Mouse (Mus musculus): ENCODE measurements around the gene Zfhx3. TPM values are rescaled to one million over a fixed set of nuclear protein-coding genes. Genes with fewer than 3 reads are reported as not detected.

Zfhx3 gene
- total and polyA plus RNA-seq, 2 experiments: 1.3 to 1.5 TPM

DNA sequence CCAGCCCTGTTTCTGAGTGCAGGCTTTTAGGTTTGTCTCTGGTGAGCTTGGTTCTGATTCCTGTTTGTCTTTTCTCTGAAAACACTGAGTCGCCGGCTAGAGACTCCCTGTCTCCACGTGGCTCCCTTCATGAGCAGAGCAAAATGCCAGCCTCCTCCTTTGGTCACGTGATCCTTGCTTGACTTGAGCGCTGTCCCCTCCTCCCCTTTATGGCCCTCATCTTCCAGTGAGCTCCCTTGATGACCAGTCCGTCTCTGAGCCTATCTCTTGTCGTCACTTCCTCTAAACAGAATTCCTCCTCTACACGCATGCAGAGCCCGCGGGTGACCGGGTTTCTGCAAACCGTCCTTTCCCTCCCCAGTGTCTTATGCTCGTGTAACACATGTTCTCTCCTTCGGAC lies 958.8 kb downstream of the Zfhx3 start:
- DNase-seq (ENCODE audit: extremely low read depth, low read depth, low spot score): no peak

GRCm38 (mm10) chr8:108903550-108903949 lies 961.1 kb downstream of the Zfhx3 start:
- no peaks in the 10 kb centered on the region for H3K36me3 ChIP-seq (ENCODE audit: control insufficient read depth, insufficient read depth, low read length)
- H3K9ac ChIP-seq (ENCODE audit: low read depth, low read length): no peak overlapping the region
- H3K79me2 ChIP-seq (ENCODE audit: control insufficient read depth, insufficient read depth, low read length): peaks cover 3% of the 10 kb centered on the region; the same call in 1 of the 2 replicates
- H3K27me3 ChIP-seq (ENCODE audit: control insufficient read depth, insufficient read depth, low read length): no peaks in the 10 kb centered on the region
- no peak overlapping the region for H3K4me3 ChIP-seq (ENCODE audit: insufficient read depth, low read depth, low read length)
- H3K4me1 ChIP-seq (ENCODE audit: control insufficient read depth, insufficient read depth, low read length): no peaks in the 10 kb centered on the region
- TF ChIP-seq POLR2A (IDR thresholded peaks at IDR 0.05; ENCODE audit: extremely low read depth, insufficient read depth, low read length): no peak
- no peak overlapping the region for H3K27ac ChIP-seq (replicated peaks; ENCODE audit: insufficient read depth, low read depth, low read length)
- 88% methylated on average over 15 of the region's 15 CpGs for WGBS
- no peak for DNase-seq (ENCODE audit: extremely low read depth, low read depth, low spot score)

More for the DNA sequence above, 958.8 kb downstream of the Zfhx3 start:
- WGBS: 63% methylated on average over 14 of the region's 14 CpGs
- Histone ChIP-seq H3K27ac (replicated peaks; ENCODE audit: insufficient read depth, low read depth, low read length) (no peak overlapping the region), H3K27me3 (ENCODE audit: control insufficient read depth, insufficient read depth, low read length) (no peaks in the 10 kb centered on the region), H3K36me3 (ENCODE audit: control insufficient read depth, insufficient read depth, low read length) (no peaks in the 10 kb centered on the region), H3K79me2 (ENCODE audit: control insufficient read depth, insufficient read depth, low read length) (peaks cover 7% of the 10 kb centered on the region; the same call in 1 of the 2 replicates), H3K4me1 (ENCODE audit: control insufficient read depth, insufficient read depth, low read length) (no peaks in the 10 kb centered on the region; the same call in 1 of the 2 replicates), H3K9ac (ENCODE audit: low read depth, low read length) (no peak overlapping the region), H3K4me3 (ENCODE audit: insufficient read depth, low read depth, low read length) (no peak overlapping the region)
- no peak for TF ChIP-seq CTCF (IDR thresholded peaks at IDR 0.05; ENCODE audit: low read depth, low read length)
- no peak for TF ChIP-seq POLR2A (IDR thresholded peaks at IDR 0.05; ENCODE audit: extremely low read depth, insufficient read depth, low read length)

- TF ChIP-seq CTCF (IDR thresholded peaks at IDR 0.05; ENCODE audit: low read depth, low read length) (no peak), POLR2A (IDR thresholded peaks at IDR 0.05; ENCODE audit: extremely low read depth, insufficient read depth, low read length) (no peak)
- no peaks in the 10 kb centered on the region for H3K4me1 ChIP-seq (ENCODE audit: control insufficient read depth, insufficient read depth, low read length)
- no peaks in the 10 kb centered on the region for H3K27me3 ChIP-seq (ENCODE audit: control insufficient read depth, insufficient read depth, low read length)
- H3K4me3 ChIP-seq (ENCODE audit: insufficient read depth, low read depth, low read length): no peak overlapping the region
- WGBS: 93% methylated on average over 11 of the region's 11 CpGs
- H3K9ac ChIP-seq (ENCODE audit: low read depth, low read length): no peak overlapping the region
- H3K36me3 ChIP-seq (ENCODE audit: control insufficient read depth, insufficient read depth, low read length): no peaks in the 10 kb centered on the region
- no peak for DNase-seq (ENCODE audit: extremely low read depth, low read depth, low spot score)
- peaks cover 2% of the 10 kb centered on the region; the same call in 1 of the 2 replicates for H3K79me2 ChIP-seq (ENCODE audit: control insufficient read depth, insufficient read depth, low read length)
- H3K27ac ChIP-seq (replicated peaks; ENCODE audit: insufficient read depth, low read depth, low read length): no peak overlapping the region
These were observed 962.0 kb downstream of the Zfhx3 start for GRCm38 (mm10) chr8:108904288-108904971.

GRCm38 (mm10) chr8:108908066-108908465 lies 965.6 kb downstream of the Zfhx3 start:
- WGBS: 64% methylated on average over 9 of the region's 9 CpGs
- peak; percentile 33 for DNase-seq (ENCODE audit: extremely low read depth, low read depth, low spot score)

DNA sequence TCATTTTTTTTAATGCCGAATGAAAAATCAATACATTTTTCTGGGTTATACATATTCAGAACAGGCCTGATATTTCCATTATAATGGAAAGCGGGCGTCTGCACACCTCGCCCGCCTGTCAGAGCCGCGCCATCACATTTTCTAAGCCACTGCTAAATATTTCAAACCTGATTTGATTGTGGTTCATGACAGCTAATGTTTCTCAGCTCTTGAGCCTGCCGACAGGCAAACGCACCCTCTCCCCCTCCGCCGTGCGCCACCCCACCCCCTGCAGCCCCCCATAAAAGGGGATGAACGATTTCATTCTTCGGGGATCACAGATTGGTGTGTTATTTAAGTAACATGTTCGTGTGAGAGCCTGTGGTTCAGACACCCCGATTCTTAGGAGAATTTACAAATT lies 966.1 kb downstream of the Zfhx3 start:
- H3K27me3 ChIP-seq (ENCODE audit: control insufficient read depth, insufficient read depth, low read length): no peaks in the 10 kb centered on the region
- no peaks in the 10 kb centered on the region for H3K79me2 ChIP-seq (ENCODE audit: control insufficient read depth, insufficient read depth, low read length)
- no peak overlapping the region for H3K4me3 ChIP-seq (ENCODE audit: insufficient read depth, low read depth, low read length)
- peaks cover 11% of the 10 kb centered on the region for H3K4me1 ChIP-seq (ENCODE audit: control insufficient read depth, insufficient read depth, low read length)
- DNase-seq (ENCODE audit: extremely low read depth, low read depth, low spot score): no peak
- 94% methylated on average over 16 of the region's 16 CpGs for WGBS
- H3K9ac ChIP-seq (ENCODE audit: low read depth, low read length): no peak overlapping the region
- TF ChIP-seq POLR2A (IDR thresholded peaks at IDR 0.05; ENCODE audit: extremely low read depth, insufficient read depth, low read length) (no peak), CTCF (IDR thresholded peaks at IDR 0.05; ENCODE audit: low read depth, low read length) (no peak)
- H3K36me3 ChIP-seq (ENCODE audit: control insufficient read depth, insufficient read depth, low read length): no peaks in the 10 kb centered on the region
- H3K27ac ChIP-seq (replicated peaks; ENCODE audit: insufficient read depth, low read depth, low read length): no peak overlapping the region

More at GRCm38 (mm10) chr8:108908066-108908465, 965.6 kb downstream of the Zfhx3 start:
- no peak overlapping the region for H3K4me3 ChIP-seq (ENCODE audit: insufficient read depth, low read depth, low read length)
- no peak overlapping the region for H3K27ac ChIP-seq (replicated peaks; ENCODE audit: insufficient read depth, low read depth, low read length)
- no peak overlapping the region for H3K9ac ChIP-seq (ENCODE audit: low read depth, low read length)
- TF ChIP-seq POLR2A (IDR thresholded peaks at IDR 0.05; ENCODE audit: extremely low read depth, insufficient read depth, low read length) (no peak), CTCF (IDR thresholded peaks at IDR 0.05; ENCODE audit: low read depth, low read length) (no peak)
- H3K36me3 ChIP-seq (ENCODE audit: control insufficient read depth, insufficient read depth, low read length): no peaks in the 10 kb centered on the region
- H3K27me3 ChIP-seq (ENCODE audit: control insufficient read depth, insufficient read depth, low read length): no peaks in the 10 kb centered on the region
- no peaks in the 10 kb centered on the region for H3K79me2 ChIP-seq (ENCODE audit: control insufficient read depth, insufficient read depth, low read length)
- peaks cover 8% of the 10 kb centered on the region for H3K4me1 ChIP-seq (ENCODE audit: control insufficient read depth, insufficient read depth, low read length)

DNA sequence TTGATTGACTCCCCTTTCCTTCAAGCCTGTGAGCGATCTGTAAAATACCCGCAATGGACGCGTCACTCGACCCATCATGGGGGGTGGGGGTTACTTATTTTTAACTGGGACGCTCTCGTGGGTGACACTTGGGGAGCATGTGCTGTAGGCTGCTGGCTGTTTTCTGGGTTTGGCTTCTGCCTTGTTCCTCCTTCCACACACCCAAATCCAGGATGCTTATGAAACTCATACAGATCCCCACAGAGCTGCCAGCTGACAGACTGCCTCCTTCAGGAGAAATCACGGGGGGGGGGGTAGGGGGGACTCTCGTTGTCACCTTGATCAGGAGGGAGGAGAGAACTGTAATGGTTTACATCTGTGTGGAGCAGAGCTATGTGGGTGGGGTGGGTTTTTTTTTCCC lies 966.6 kb downstream of the Zfhx3 start:
- H3K79me2 ChIP-seq (ENCODE audit: control insufficient read depth, insufficient read depth, low read length): no peaks in the 10 kb centered on the region
- no peaks in the 10 kb centered on the region for H3K27me3 ChIP-seq (ENCODE audit: control insufficient read depth, insufficient read depth, low read length)
- no peak for DNase-seq (ENCODE audit: extremely low read depth, low read depth, low spot score)
- H3K9ac ChIP-seq (ENCODE audit: low read depth, low read length): no peak overlapping the region
- no peak overlapping the region for H3K4me3 ChIP-seq (ENCODE audit: insufficient read depth, low read depth, low read length)
- H3K27ac ChIP-seq (replicated peaks; ENCODE audit: insufficient read depth, low read depth, low read length): no peak overlapping the region
- TF ChIP-seq POLR2A (IDR thresholded peaks at IDR 0.05; ENCODE audit: extremely low read depth, insufficient read depth, low read length) (no peak), CTCF (IDR thresholded peaks at IDR 0.05; ENCODE audit: low read depth, low read length) (no peak)
- 88% methylated on average over 9 of the region's 9 CpGs for WGBS
- H3K36me3 ChIP-seq (ENCODE audit: control insufficient read depth, insufficient read depth, low read length): no peaks in the 10 kb centered on the region
- peaks cover 11% of the 10 kb centered on the region for H3K4me1 ChIP-seq (ENCODE audit: control insufficient read depth, insufficient read depth, low read length)
